Mouse (Mus musculus) cerebellum, adult 2 months (tissue): ENCODE measurements around the gene Mrm3. TPM values are rescaled to one million over a fixed set of nuclear protein-coding genes. Genes with fewer than 3 reads are reported as not detected.

Experiments used
- DNase-seq, 2 experiments: peaks; one replicate each; pipeline ENCODE4 v3.0.0; 2021
- H3K27ac ChIP-seq: fragments of 200-500 bp; 2 replicates; pipeline ENCODE4 v1.5.1; 2012; ENCODE audit warnings: low read length, control low read depth, inconsistent platforms; ENCODE audit not compliant: insufficient read depth
- H3K27me3 ChIP-seq: fragments of 200-500 bp; 2 replicates; pipeline ENCODE4 v1.6.1; 2012; ENCODE audit warnings: inconsistent platforms, mild to moderate bottlenecking, low read length, moderate library complexity; ENCODE audit not compliant: control insufficient read depth, insufficient read depth
- H3K4me1 ChIP-seq: fragments of 200-500 bp; 2 replicates; pipeline ENCODE4 v1.6.1; 2011; ENCODE audit warnings: low read length; ENCODE audit not compliant: control insufficient read depth, insufficient read depth
- H3K4me3 ChIP-seq: fragments of 200-500 bp; replicated peaks from 2 replicates; pipeline ENCODE3; 2011; ENCODE audit warnings: mild to moderate bottlenecking, low read depth, low read length, control low read depth; ENCODE audit not compliant: insufficient read depth
- CTCF ChIP-seq: fragments of 200-500 bp; IDR thresholded peaks from 2 replicates; pipeline ENCODE4 v1.5.1; 2011; ENCODE audit warnings: low read depth, mild to moderate bottlenecking, control low read depth, low read length, moderate library complexity, borderline replicate concordance; ENCODE audit not compliant: insufficient read depth
- POLR2A ChIP-seq: fragments of 200-500 bp; IDR thresholded peaks from 2 replicates; pipeline ENCODE4 v1.6.1; 2011; ENCODE audit warnings: low read length, control low read depth, borderline replicate concordance; ENCODE audit not compliant: insufficient read depth
- WGBS: fragments of 180-500 bp; shearing (Covaris S2); methylation state at CpG from one replicate; pipeline ENCODE4 v1.1.7; 2018; 5-methylcytosine and 5-hydroxymethylcytosine counted together
- polyA plus RNA-seq: library from polyadenylated mRNA; depleted of rRNA; stranded (reverse); fragments of >200 nt; gene quantifications from 2 replicates; pipeline ENCODE4 v1.2.3, GENCODE M21; 2012

The Mrm3 gene
- polyA plus RNA-seq, 1 experiment: 19.9 TPM

DNA sequence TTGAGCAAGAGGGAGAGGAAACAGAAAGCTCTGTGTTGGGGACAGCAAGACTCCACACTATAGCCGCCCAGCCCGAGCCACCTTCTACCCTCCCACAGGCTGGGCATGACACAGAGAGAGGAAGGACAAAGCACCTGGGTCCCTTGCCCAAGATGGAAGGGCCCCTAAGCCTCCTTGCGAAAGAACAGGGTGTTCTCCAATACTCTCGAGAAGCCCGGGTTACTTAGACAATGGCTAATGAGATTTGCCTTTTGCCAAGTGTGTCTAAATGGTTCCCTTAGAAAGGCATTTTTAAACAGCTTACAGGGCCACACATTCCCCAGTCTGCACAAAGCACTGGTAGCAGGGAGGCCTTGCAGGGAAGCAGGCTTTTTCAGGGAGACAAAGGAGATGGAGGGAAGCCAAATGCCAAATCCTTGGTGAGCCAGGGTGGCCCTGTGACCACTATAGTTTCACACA, 24.5 kb downstream of the Mrm3 start:
- Histone ChIP-seq H3K4me1 (peaks cover 17% of the 10 kb centered on the region), H3K27me3 (no peaks in the 10 kb centered on the region), H3K4me3 (no peak overlapping the region), H3K27ac (no peak overlapping the region)
- WGBS: 71% methylated on average over 5 of the region's 5 CpGs
- no peak for TF ChIP-seq POLR2A
- no peak for TF ChIP-seq CTCF
- peak in 1 of 2 experiments; percentile 9 for DNase-seq

DNA sequence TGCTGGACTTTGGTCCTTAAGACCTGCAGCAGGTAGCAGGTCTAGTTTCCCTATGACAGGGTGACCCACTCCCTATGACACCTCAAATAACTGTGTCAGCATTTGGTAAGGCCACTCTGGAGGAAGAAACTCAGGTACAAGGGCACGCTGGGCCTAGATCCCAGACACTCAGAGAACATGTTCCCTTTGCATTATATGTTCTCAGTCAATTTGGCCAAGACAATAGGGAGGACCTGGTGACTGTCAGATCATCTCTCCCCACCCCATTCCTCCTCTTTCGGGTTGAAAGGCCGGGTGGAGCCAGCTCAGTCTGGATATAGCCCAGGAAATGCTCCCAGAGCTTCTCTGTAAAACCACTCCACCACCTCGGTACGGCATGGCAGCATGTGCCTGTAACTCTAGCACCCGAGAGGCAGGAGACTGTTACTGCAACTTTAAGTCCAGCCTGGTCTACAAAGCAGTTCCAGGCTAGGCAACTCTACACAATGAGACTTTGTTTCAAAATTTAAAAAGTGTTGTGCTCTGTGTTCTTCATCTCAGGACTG, 25.1 kb downstream of the Mrm3 start:
- DNase-seq: peak in 1 of 2 experiments; percentile 12
- WGBS: 67% methylated on average over 6 of the region's 6 CpGs
- Histone ChIP-seq H3K4me3 (no peak overlapping the region), H3K27me3 (no peaks in the 10 kb centered on the region), H3K4me1 (peaks cover 13% of the 10 kb centered on the region), H3K27ac (no peak overlapping the region)
- TF ChIP-seq POLR2A (no peak), CTCF (no peak)

DNA sequence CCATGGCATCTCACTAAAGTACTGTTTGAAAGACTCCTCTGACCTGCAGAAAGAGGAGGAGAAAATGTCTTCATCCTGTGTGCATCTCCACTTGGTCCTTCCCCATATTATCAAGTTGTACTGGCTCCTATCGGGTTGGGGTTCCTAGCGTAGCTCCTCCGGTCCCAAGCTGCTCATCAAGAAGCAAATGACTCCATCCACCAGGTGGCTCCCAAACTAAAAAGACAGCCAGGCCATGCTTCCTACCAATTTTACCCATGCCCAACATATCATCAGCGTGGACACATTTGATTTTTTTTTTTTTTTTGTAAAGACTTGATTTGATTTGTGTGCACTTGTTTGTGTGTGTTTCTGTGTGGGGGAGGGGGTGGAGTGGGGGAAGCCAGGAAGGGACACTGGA, 28.9 kb downstream of the Mrm3 start:
- Histone ChIP-seq H3K4me1 (peaks cover 12% of the 10 kb centered on the region), H3K4me3 (no peak overlapping the region), H3K27ac (peak overlapping the region; percentile 70), H3K27me3 (no peaks in the 10 kb centered on the region)
- WGBS: 17% methylated on average over 4 of the region's 4 CpGs
- TF ChIP-seq CTCF: peak; percentile 56
- TF ChIP-seq POLR2A: no peak
- DNase-seq: peak; percentile 63 to 74

DNA sequence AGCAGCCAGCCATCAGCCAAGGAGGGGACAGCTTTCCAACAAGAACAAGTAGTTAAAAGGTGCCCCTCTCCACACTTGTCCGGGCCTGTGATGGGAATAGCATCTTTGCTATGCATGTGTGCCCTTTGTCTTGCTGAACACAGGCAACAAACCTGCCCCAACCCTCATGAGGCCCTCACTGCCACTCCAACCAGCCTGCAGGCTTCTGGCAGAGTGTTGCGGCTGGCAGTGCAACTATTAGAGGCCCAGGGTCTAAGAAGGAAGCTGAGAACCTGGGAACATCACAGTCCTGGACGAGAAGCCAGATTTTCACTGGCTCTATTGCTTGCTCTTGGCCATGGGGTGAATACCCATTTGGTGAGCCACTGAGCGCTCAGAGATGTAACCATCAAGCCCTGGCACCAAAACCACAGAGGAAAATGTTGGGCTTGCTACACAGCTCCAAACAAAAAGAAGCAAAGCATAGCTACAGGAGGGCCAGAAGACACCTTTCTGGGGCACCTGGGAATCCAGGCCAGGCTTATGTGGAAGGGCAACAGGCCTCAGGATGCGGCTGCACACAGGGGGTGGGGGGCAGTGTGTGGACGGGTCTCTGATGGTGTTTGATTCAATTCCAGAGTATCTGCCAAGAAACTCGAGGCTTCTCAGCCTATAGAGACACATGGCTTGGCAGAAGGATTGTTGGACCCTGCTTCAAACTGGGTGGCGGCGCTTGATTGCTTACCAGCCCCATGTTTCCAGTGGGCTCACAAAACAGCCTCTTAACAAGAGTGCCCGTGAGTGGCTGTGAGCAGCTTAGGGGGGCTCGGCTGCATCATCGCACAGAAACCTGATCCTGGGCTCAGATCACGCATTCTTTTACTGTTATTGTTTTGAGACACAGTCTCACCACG, 35.7 kb downstream of the Mrm3 start:
- 32% methylated on average over 14 of the region's 14 CpGs for WGBS
- Histone ChIP-seq H3K4me1 (peaks cover 19% of the 10 kb centered on the region), H3K27me3 (no peaks in the 10 kb centered on the region), H3K4me3 (no peak overlapping the region), H3K27ac (peak overlapping the region; percentile 42)
- peak in 1 of 2 experiments; percentile 57 for DNase-seq
- TF ChIP-seq CTCF (no peak), POLR2A (no peak)

DNA sequence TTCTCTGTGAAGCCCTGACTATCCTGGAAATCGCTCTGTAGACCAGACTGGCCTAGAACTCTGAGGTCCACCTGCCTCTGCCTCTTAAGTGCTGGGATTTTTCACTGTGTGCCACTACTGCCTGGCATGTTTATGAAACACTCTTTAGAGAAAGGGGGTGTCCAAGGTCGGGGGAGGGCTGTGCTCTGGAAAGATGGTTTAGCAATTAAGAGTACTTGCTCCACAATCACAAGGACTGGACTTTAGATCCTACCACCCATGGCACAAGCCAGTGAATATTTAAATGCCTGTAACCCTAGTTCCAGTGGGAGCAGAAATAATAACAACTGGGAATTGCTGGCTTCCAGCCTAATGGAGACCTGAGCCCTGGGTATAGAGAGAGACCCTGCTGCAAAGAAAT, 36.5 kb downstream of the Mrm3 start:
- Histone ChIP-seq H3K4me3 (no peak overlapping the region), H3K4me1 (peaks cover 19% of the 10 kb centered on the region), H3K27ac (peak overlapping the region; percentile 42; the same call in 1 of the 2 replicates), H3K27me3 (no peaks in the 10 kb centered on the region)
- TF ChIP-seq CTCF (no peak), POLR2A (no peak)
- WGBS: 54% methylated on average over 2 of the region's 2 CpGs
- DNase-seq: no peak

DNA sequence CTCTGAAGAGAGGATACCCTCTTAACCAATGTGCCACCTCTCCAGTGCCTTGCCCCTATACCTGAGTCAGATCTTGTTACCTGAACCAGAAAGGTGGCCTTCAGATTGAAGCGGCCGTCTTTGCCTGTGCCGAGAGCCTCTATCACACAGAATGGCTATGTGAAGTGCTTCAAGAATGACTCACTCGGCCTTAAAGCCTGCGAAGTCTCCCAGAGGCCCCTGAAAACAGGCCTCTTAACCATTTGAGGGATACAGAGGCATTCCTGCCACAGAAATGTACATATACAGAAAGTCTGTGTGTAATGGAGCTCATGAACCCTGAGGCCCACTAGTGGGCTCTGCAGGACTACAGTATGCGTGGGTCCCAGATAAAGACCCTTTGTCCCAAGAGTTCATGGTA, 40.3 kb downstream of the Mrm3 start:
- TF ChIP-seq POLR2A: no peak
- TF ChIP-seq CTCF: no peak
- Histone ChIP-seq H3K4me1 (peaks cover 37% of the 10 kb centered on the region), H3K4me3 (no peak overlapping the region), H3K27me3 (no peaks in the 10 kb centered on the region), H3K27ac (no peak overlapping the region)
- 98% methylated on average over 6 of the region's 6 CpGs for WGBS
- no peak for DNase-seq

DNA sequence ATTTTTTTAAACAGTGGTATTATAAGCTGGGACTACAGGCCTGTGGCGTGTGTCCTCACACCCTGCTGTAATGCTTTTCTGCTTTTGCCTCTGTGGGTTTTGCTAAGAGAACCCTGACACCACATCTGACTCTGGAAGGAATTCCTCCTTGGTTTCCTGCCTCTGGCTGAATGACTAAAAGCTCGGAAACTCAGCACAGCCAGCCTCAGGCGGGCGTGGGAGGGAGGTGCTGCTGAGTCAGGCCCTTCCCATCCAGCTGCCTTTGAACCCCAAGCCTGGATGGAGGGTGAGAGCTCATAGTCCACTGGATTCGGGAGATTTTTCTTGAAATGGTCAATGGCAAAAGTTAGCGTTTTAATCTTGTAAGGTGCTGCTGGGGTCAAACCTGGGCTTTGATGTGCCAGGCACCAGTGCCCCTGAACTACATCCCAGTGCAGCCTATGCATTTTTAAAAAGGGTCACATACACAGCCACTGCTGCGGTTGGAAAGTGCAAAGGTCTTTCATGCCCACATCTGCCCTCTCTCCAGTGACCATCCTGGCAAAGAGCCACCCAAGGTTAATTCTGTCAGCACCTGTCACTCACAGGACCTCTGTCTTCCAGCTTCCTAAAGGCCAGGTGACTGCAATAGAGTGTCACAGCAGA, 42.0 kb downstream of the Mrm3 start:
- no peak for DNase-seq
- Histone ChIP-seq H3K27me3 (no peaks in the 10 kb centered on the region), H3K4me1 (peaks cover 38% of the 10 kb centered on the region), H3K4me3 (no peak overlapping the region), H3K27ac (no peak overlapping the region)
- WGBS: 80% methylated on average over 7 of the region's 7 CpGs
- TF ChIP-seq CTCF: no peak
- no peak for TF ChIP-seq POLR2A

DNA sequence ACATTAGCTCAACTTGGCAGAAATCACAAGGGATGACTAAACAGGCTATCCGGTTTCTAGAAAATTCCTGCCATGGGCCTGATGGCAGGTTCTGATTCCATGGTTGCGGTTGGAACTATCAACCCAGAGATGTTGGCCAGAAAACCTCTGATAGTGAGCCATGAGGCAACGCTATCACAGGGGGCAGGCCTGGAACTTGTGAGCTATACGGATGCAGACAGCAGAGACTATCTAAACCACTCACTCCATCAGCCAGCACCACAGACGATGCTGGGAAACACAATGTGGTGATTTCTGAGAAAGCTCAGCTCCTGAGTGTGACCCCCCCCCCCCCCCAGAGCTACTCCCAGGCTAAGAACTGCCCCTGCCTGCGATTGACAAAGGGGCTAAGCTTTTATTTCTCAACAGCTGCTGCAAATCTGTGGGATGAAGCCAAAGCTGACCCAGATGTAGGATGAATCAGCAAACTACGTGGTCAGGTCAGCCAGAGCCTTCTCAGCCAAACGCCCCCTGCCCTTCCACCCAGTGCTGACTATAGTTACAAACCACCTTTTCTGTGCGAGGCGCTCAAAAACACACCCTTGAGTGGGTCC, 43.1 kb downstream of the Mrm3 start:
- Histone ChIP-seq H3K4me3 (no peak overlapping the region), H3K27me3 (no peaks in the 10 kb centered on the region), H3K4me1 (peaks cover 41% of the 10 kb centered on the region), H3K27ac (no peak overlapping the region)
- TF ChIP-seq POLR2A (no peak), CTCF (no peak)
- 57% methylated on average over 10 of the region's 10 CpGs for WGBS
- DNase-seq: no peak
